Mouse (Mus musculus) cerebellum, adult 2 months (tissue): ENCODE results near the gene Coro1c.

ENCODE experiments used
- CTCF ChIP-seq: fragments of 200-500 bp; IDR thresholded peaks from 2 replicates; pipeline ENCODE4 v1.5.1; 2011; ENCODE audit warnings: low read depth, mild to moderate bottlenecking, control low read depth, low read length, moderate library complexity, borderline replicate concordance; ENCODE audit not compliant: insufficient read depth
- POLR2A ChIP-seq: fragments of 200-500 bp; IDR thresholded peaks from 2 replicates; pipeline ENCODE4 v1.6.1; 2011; ENCODE audit warnings: low read length, control low read depth, borderline replicate concordance; ENCODE audit not compliant: insufficient read depth

DNA sequence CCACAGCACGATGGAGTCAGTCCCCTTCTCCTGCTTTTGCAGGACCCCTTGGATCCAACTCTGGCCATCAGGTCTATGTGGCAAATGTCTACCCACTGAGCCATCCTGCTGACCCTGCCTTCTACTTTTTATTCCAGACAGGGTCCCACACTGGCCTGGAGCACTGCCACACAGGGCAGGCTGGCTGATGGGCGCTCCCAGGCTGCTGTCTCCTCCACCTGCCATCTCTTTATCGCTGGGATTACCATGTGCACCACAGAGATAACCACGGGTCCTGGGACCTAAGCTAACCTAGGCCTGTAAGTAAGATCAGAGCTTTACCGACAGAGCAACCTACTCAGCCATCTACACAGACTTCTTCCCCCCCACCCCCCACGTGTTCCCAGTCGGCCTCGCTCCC, 61.9 kb downstream of the Coro1c start:
- TF ChIP-seq CTCF (no peak), POLR2A (no peak)
